Mouse (Mus musculus): ENCODE measurements around the gene F11r.
"Not testable (repeated sequence)": the region's sequence is repeated elsewhere in the genome, so short reads cannot be mapped to it uniquely, and the experiment has no call there.

The F11r gene

GRCm38 (mm10) chr1:171470371-171470871, 33.1 kb downstream of the F11r start:
- DNase-seq (ENCODE audit: extremely low spot score, low read depth, low spot score), result peak; percentile 49

GRCm38 (mm10) chr1:171470896-171471295, 33.6 kb downstream of the F11r start:
- no peak for DNase-seq (ENCODE audit: extremely low spot score, low read depth, low spot score)

GRCm38 (mm10) chr1:171471452-171471851, 34.1 kb downstream of the F11r start:
- DNase-seq (ENCODE audit: extremely low spot score, low read depth, low spot score), result no peak

- DNase-seq (ENCODE audit: extremely low spot score, low read depth, low spot score), result not testable (repeated sequence)
These were observed 34.6 kb downstream of the F11r start for GRCm38 (mm10) chr1:171471941-171472340.

GRCm38 (mm10) chr1:171473506-171473905, 36.2 kb downstream of the F11r start:
- DNase-seq (ENCODE audit: extremely low spot score, low read depth, low spot score), result no peak

- DNase-seq (ENCODE audit: extremely low spot score, low read depth, low spot score), result no peak
These were observed 36.7 kb downstream of the F11r start for GRCm38 (mm10) chr1:171473920-171474640.

- DNase-seq (ENCODE audit: extremely low spot score, low read depth, low spot score), result no peak
These were observed 39.8 kb downstream of the F11r start for GRCm38 (mm10) chr1:171477123-171477522.

- no peak for DNase-seq (ENCODE audit: extremely low spot score, low read depth, low spot score)
These were observed 40.6 kb downstream of the F11r start for GRCm38 (mm10) chr1:171477758-171478545.

GRCm38 (mm10) chr1:171478968-171479367, 41.6 kb downstream of the F11r start:
- DNase-seq (ENCODE audit: extremely low spot score, low read depth, low spot score), result peak; percentile 24

- no peak for DNase-seq (ENCODE audit: extremely low spot score, low read depth, low spot score)
These were observed 56.9 kb downstream of the F11r start for GRCm38 (mm10) chr1:171494241-171494640.

- DNase-seq (ENCODE audit: extremely low spot score, low read depth, low spot score), result no peak
These were observed 58.0 kb downstream of the F11r start for GRCm38 (mm10) chr1:171495371-171495770.

- DNase-seq (ENCODE audit: extremely low spot score, low read depth, low spot score), result no peak
These were observed 62.5 kb downstream of the F11r start for GRCm38 (mm10) chr1:171499856-171500255.

GRCm38 (mm10) chr1:171501016-171501610, 63.8 kb downstream of the F11r start:
- DNase-seq (ENCODE audit: extremely low spot score, low read depth, low spot score), result no peak

- no peak for DNase-seq (ENCODE audit: extremely low spot score, low read depth, low spot score)
These were observed 64.3 kb downstream of the F11r start for GRCm38 (mm10) chr1:171501636-171502080.

GRCm38 (mm10) chr1:171502388-171503249, 65.3 kb downstream of the F11r start:
- peak; percentile 86 for DNase-seq (ENCODE audit: extremely low spot score, low read depth, low spot score)

- peak; percentile 99 for DNase-seq (ENCODE audit: extremely low spot score, low read depth, low spot score)
These were observed 65.9 kb downstream of the F11r start, which contains the start of gene Alyref2 for GRCm38 (mm10) chr1:171503250-171503591. Gene Alyref2 (plus strand): TSS chr1:171503478.

GRCm38 (mm10) chr1:171503592-171504291, 66.4 kb downstream of the F11r start:
- no peak for DNase-seq (ENCODE audit: extremely low spot score, low read depth, low spot score)

GRCm38 (mm10) chr1:171504586-171504985, 67.3 kb downstream of the F11r start:
- no peak for DNase-seq (ENCODE audit: extremely low spot score, low read depth, low spot score)

GRCm38 (mm10) chr1:171513234-171513633, 75.9 kb downstream of the F11r start:
- no peak for DNase-seq (ENCODE audit: extremely low spot score, low read depth, low spot score)

- no peak for DNase-seq (ENCODE audit: extremely low spot score, low read depth, low spot score)
These were observed 76.4 kb downstream of the F11r start for GRCm38 (mm10) chr1:171513760-171514159.

Data from hindlimb bud, embryonic 11.5 days (tissue).